Mouse (Mus musculus) heart, embryonic 15.5 days (tissue): ENCODE results near the gene Snap47. TPM values are rescaled to one million over a fixed set of nuclear protein-coding genes. Genes with fewer than 3 reads are reported as not detected.

ENCODE experiments used
- ATAC-seq: fragments of 200-750 bp; cut with Nextera tagmentation; replicated peaks from 2 replicates; pipeline ENCODE4 v1.8.0; 2017; ENCODE audit warnings: low read depth, moderate TSS enrichment; ENCODE audit not compliant: insufficient number of reproducible peaks, insufficient read depth, low FRiP score
- H3K27ac ChIP-seq: fragments of 300-500 bp; sonication (generic); 2 replicates; pipeline ENCODE4 v1.5.1; 2015; ENCODE audit warnings: mild to moderate bottlenecking, inconsistent platforms
- H3K27me3 ChIP-seq: fragments of 300-500 bp; sonication (generic); 2 replicates; pipeline ENCODE4 v1.6.1; 2015; ENCODE audit warnings: inconsistent platforms
- H3K36me3 ChIP-seq: fragments of 300-500 bp; sonication (generic); 2 replicates; pipeline ENCODE4 v1.6.1; 2015; ENCODE audit warnings: mild to moderate bottlenecking, inconsistent platforms
- H3K4me1 ChIP-seq: fragments of 300-500 bp; sonication (generic); replicated peaks from 2 replicates; pipeline ENCODE4 v1.6.1; 2015; ENCODE audit warnings: inconsistent platforms
- H3K4me2 ChIP-seq: fragments of 300-500 bp; sonication (generic); 2 replicates; pipeline ENCODE4 v1.6.1; 2015; ENCODE audit warnings: inconsistent platforms, mild to moderate bottlenecking, moderate library complexity
- H3K4me3 ChIP-seq: fragments of 300-500 bp; sonication (generic); 2 replicates; pipeline ENCODE4 v1.5.1; 2015; ENCODE audit warnings: mild to moderate bottlenecking, inconsistent platforms
- H3K9ac ChIP-seq: fragments of 300-500 bp; sonication (generic); 2 replicates; pipeline ENCODE4 v1.6.1; 2015; ENCODE audit warnings: mild to moderate bottlenecking, inconsistent platforms
- H3K9me3 ChIP-seq: fragments of 300-500 bp; sonication (generic); replicated peaks from 2 replicates; pipeline ENCODE4 v1.6.1; 2016; ENCODE audit warnings: inconsistent platforms
- WGBS: fragments of 180-500 bp; shearing (Covaris S2); methylation state at CpG from one replicate; pipeline ENCODE4 v1.1.7; 2015; ENCODE audit warnings: mixed read lengths; 5-methylcytosine and 5-hydroxymethylcytosine counted together
- polyA plus RNA-seq: library from polyadenylated mRNA; unstranded; fragments of >200 nt; fragmentation: Nextera tagmentation; extraction: Ambion mirVana; gene quantifications from 2 replicates; pipeline ENCODE4 v1.2.1, GENCODE M21; 2015

The Snap47 gene
- 81.0 and 88.9 TPM in 2 replicates for polyA plus RNA-seq

DNA sequence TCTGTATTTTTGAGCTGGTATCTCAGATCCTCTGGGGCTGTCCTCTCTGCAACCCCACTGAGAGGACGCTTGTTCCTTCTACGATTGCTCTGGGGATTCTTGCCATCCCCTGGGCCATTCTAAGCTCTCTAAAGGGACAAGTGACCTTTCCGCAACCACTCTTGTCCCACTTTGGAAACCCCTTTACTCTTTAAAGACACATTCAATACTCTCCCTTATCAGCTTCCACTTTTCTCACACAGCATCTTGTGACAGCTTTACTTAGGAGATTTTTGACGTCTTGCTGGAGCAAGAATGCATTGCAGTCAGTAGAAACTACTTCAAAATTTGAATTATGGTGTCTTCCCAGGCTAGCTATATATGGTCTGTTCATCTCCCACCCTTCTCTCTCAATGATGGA lies at the start of gene Snap47:
Gene Snap47 (minus strand): TSS at position 101 of the 400 bp plus-strand sequence.
- Histone ChIP-seq H3K36me3 (peaks cover 42% of the 10 kb centered on the region), H3K4me3 (peak within 1 kb of the TSS; percentile 92), H3K9ac (peak within 1 kb of the TSS; percentile 80), H3K9me3 (no peaks in the 10 kb centered on the region), H3K27me3 (no peaks in the 10 kb centered on the region), H3K27ac (peak within 1 kb of the TSS; percentile 82), H3K4me1 (peaks cover 22% of the 10 kb centered on the region), H3K4me2 (peak within 1 kb of the TSS; percentile 82)
- WGBS: 60% methylated on average over 4 of the region's 4 CpGs
- ATAC-seq: no peak

GRCm38 (mm10) chr11:59497747-59498146 lies 46.8 kb upstream of the Snap47 start:
- Histone ChIP-seq H3K4me1 (no peaks in the 10 kb centered on the region), H3K27ac (no peak overlapping the region), H3K4me3 (no peak overlapping the region), H3K9me3 (no peaks in the 10 kb centered on the region), H3K9ac (no peak overlapping the region), H3K27me3 (no peaks in the 10 kb centered on the region), H3K36me3 (peaks cover 92% of the 10 kb centered on the region), H3K4me2 (no peak overlapping the region)
- ATAC-seq: no peak
- WGBS: 89% methylated on average over 7 of the region's 7 CpGs

GRCm38 (mm10) chr11:59496672-59497310 lies 45.8 kb upstream of the Snap47 start:
- no peak for ATAC-seq
- no peaks in the 10 kb centered on the region for H3K9me3 ChIP-seq
- H3K4me2 ChIP-seq: no peak overlapping the region
- WGBS: 62% methylated on average over 6 of the region's 6 CpGs
- H3K4me3 ChIP-seq: no peak overlapping the region
- peaks cover 93% of the 10 kb centered on the region for H3K36me3 ChIP-seq
- no peaks in the 10 kb centered on the region for H3K27me3 ChIP-seq
- no peak overlapping the region for H3K27ac ChIP-seq
- no peaks in the 10 kb centered on the region for H3K4me1 ChIP-seq
- no peak overlapping the region for H3K9ac ChIP-seq

DNA sequence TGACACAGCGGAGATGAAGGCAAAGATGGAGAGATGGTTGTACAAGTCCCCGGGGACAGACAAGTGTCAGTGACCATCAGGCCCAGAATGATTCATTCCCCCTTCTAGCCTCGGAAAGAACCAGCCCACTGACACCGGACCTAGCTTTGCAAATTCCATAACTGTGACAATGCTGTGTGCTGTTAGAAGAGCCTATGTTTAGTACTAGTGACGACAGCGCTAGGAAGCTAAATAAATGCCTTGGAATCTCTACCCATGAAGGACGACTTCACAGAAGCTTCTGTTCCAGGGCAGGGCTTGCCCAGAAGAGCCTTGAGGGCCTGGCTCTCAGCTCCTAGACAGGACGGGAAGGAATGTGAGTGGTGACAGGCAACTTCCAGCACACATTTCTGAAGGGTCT lies 35.2 kb upstream of the Snap47 start:
- Histone ChIP-seq H3K27ac (no peak overlapping the region), H3K27me3 (no peaks in the 10 kb centered on the region), H3K4me2 (no peak overlapping the region), H3K9me3 (no peaks in the 10 kb centered on the region), H3K36me3 (peaks cover 54% of the 10 kb centered on the region), H3K4me3 (no peak overlapping the region), H3K9ac (no peak overlapping the region), H3K4me1 (no peaks in the 10 kb centered on the region)
- ATAC-seq: no peak
- WGBS: 65% methylated on average over 8 of the region's 8 CpGs

DNA sequence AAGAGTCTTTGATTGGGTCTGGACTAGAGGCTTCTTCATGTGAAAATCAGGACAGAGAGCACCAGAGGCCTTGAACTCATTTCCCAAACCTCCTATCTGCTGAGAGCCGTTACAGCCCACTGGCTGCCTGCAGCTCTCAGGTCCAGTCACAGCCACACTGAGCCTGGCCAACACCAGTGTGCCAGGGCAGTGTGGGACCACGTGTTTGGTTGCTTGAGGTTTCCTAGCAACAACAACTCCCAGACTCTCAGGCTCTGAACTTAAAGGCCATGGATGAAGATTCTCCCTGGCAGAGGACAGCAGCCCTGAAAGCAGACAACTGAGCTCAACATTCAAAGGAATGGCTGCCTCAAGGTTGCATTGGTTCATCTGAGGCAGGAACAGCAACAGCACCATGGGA lies 34.7 kb upstream of the Snap47 start:
- peaks cover 48% of the 10 kb centered on the region for H3K36me3 ChIP-seq
- 42% methylated on average over 2 of the region's 2 CpGs for WGBS

DNA sequence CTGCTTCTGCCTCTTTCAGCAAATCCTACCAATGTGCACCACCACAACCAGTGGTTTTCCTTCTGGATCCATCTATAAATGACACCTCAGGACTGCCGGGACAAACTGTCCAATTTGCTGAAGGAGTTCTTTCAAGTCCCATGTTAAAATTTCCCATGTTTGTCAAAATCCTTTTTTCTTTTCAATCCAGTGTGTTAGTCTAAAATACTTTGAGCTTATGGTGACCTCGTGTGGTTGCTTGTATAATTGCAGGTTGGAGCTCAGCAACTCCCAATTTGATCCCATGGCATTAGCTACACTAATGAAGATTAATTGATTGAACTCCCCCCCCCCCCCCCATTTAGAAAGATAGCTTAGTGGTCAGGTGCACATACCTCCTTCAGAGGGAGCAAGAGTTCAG lies 32.2 kb upstream of the Snap47 start:
- Histone ChIP-seq H3K36me3 (peaks cover 28% of the 10 kb centered on the region), H3K9me3 (no peaks in the 10 kb centered on the region), H3K4me2 (no peak overlapping the region), H3K4me3 (no peak overlapping the region), H3K27ac (no peak overlapping the region), H3K9ac (no peak overlapping the region), H3K27me3 (no peaks in the 10 kb centered on the region), H3K4me1 (no peaks in the 10 kb centered on the region)
- WGBS: 1% methylated on average over 2 of the region's 2 CpGs
- no peak for ATAC-seq

More for the DNA sequence above, 34.7 kb upstream of the Snap47 start:
- no peak for ATAC-seq
- H3K9ac ChIP-seq: no peak overlapping the region
- no peaks in the 10 kb centered on the region for H3K4me1 ChIP-seq
- no peak overlapping the region for H3K4me2 ChIP-seq
- no peak overlapping the region for H3K4me3 ChIP-seq
- H3K27me3 ChIP-seq: no peaks in the 10 kb centered on the region
- H3K9me3 ChIP-seq: no peaks in the 10 kb centered on the region
- no peak overlapping the region for H3K27ac ChIP-seq

DNA sequence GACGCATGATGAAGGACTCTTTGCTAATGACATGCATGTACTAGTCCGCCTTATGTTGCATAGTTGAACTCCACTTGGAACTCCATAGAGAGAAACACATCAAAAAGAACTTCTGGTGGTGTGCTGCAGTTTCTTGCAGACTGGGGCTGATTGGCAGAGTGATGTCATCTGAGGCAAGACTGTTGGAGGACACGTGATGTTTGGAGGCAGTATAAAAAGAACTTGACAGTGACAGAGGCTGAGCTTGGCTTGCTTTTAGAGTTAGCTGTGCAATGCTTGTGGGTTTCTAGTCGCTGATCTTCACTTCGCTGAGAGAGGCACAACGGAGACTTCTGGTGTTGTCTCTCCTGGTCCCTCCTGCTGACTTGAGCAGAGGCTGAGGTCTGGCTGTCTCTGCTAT lies 26.3 kb upstream of the Snap47 start:
- Histone ChIP-seq H3K9ac (no peak overlapping the region), H3K27me3 (0 out of 2 replicates have a peak, but pooled peaks cover 2% of the 10 kb centered on the region), H3K4me3 (no peak overlapping the region), H3K36me3 (no peaks in the 10 kb centered on the region), H3K9me3 (no peaks in the 10 kb centered on the region), H3K27ac (no peak overlapping the region), H3K4me2 (no peak overlapping the region), H3K4me1 (peaks cover 7% of the 10 kb centered on the region)
- 63% methylated on average over 6 of the region's 6 CpGs for WGBS
- no peak for ATAC-seq

GRCm38 (mm10) chr11:59472326-59472677 lies 21.3 kb upstream of the Snap47 start, which contains the start of gene Zfp867:
Zfp867 (minus strand) TSS chr11:59472474.
- H3K36me3 ChIP-seq: no peaks in the 10 kb centered on the region
- peak; percentile 84 for ATAC-seq
- H3K9ac ChIP-seq: peak within 1 kb of the TSS; percentile 96
- peaks cover 16% of the 10 kb centered on the region for H3K4me1 ChIP-seq
- under 1% methylated on average over 19 of the region's 19 CpGs for WGBS
- peak within 1 kb of the TSS; percentile 90 for H3K4me2 ChIP-seq
- H3K27ac ChIP-seq: peak within 1 kb of the TSS; percentile 77
- H3K4me3 ChIP-seq: peak within 1 kb of the TSS; percentile 72
- H3K9me3 ChIP-seq: no peaks in the 10 kb centered on the region
- H3K27me3 ChIP-seq: 0 out of 2 replicates have a peak, but pooled peaks cover 2% of the 10 kb centered on the region

DNA sequence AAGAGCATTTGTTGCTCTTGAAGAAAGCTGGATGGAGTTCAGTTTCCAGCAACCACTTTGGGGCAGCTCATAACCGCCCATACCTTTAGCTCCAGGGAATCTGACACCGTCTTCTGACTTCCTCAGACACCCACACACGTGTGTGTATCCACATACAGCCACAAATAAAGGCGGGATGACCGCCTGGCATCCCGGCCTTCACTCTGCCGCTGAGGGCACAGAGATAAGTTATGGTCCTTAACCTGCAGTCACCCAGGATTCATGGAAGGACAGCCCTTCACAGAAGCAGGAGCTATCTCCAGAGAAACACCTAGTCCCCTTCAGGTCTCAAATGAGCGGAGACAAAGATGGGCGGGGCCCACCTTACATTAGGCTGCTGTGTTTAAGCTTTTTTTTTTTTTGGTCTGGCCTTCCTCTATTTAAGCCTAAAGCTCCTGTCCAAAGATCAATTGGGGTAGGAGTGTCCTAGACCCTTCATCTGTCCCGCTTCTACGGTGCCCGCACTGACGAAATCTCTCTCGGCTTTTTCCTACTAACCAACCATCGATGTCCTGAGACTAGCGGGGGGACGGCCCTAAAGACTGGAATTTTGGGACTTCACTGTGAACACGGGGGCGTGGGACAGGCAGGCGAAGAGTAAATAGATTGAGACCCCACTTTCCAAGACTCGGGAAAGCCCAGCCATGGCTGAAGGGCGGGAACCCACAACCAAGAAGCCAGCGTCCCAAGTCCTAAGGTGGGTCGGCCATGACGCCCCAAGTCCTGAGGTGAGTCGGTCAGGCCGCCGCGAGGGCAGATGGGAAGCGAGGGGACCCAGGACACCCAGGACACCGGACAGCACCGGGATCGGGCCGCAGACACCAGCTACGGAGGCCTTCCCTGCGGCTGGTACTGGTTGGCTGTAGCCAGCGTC lies 20.7 kb upstream of the Snap47 start:
- WGBS: 6% methylated on average over 37 of the region's 37 CpGs

DNA sequence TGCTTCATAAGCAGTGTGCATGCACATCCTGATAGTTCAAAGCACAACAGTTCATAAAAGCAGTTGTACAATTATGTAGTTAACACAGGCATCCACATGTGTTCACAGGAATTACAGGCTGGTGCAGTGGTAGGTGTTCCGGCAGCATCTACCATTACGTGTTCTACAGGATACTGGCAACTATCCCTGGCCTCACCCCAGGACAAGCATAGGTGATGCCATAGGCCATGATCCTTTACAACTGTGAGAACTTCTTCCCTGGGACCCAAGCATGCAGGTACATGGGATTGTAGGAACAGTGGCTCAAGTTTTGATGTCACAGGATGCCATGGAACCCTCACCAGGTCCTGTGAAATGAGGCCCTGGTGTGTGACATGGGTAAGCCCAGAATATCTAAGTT lies 9.5 kb upstream of the Snap47 start:
- peaks cover 27% of the 10 kb centered on the region for H3K9me3 ChIP-seq
- H3K4me3 ChIP-seq: no peak overlapping the region
- no peak for ATAC-seq
- H3K4me1 ChIP-seq: peaks cover 19% of the 10 kb centered on the region
- no peak overlapping the region for H3K4me2 ChIP-seq
- H3K9ac ChIP-seq: no peak overlapping the region
- H3K27ac ChIP-seq: no peak overlapping the region
- no peaks in the 10 kb centered on the region for H3K27me3 ChIP-seq
- WGBS: 95% methylated on average over 2 of the region's 2 CpGs
- H3K36me3 ChIP-seq: peaks cover 67% of the 10 kb centered on the region

More for the DNA sequence above, 20.7 kb upstream of the Snap47 start:
- Histone ChIP-seq H3K4me3 (peak overlapping the region; percentile 72), H3K4me1 (peaks cover 16% of the 10 kb centered on the region), H3K4me2 (peak overlapping the region; percentile 90), H3K36me3 (peaks cover 2% of the 10 kb centered on the region; the same call in 1 of the 2 replicates), H3K9ac (peak overlapping the region; percentile 96), H3K9me3 (no peaks in the 10 kb centered on the region), H3K27me3 (0 out of 2 replicates have a peak, but pooled peaks cover 2% of the 10 kb centered on the region), H3K27ac (peak overlapping the region; percentile 77)
- ATAC-seq: peak; percentile 65

GRCm38 (mm10) chr11:59458973-59459372 lies 8.0 kb upstream of the Snap47 start:
- H3K4me2 ChIP-seq: 0 out of 2 replicates have a peak overlapping the region, but pooled peaks have one; percentile 19
- H3K27me3 ChIP-seq: no peaks in the 10 kb centered on the region
- WGBS: 9% methylated on average over 5 of the region's 5 CpGs
- H3K9me3 ChIP-seq: peaks cover 19% of the 10 kb centered on the region
- ATAC-seq: peak; percentile 94
- peak overlapping the region; percentile 89 for H3K27ac ChIP-seq
- H3K9ac ChIP-seq: no peak overlapping the region
- H3K4me3 ChIP-seq: no peak overlapping the region
- peaks cover 19% of the 10 kb centered on the region for H3K4me1 ChIP-seq
- peaks cover 66% of the 10 kb centered on the region for H3K36me3 ChIP-seq
